Mouse (Mus musculus): ENCODE data around the gene Agr2. TPM values are rescaled to one million over a fixed set of nuclear protein-coding genes. Genes with fewer than 3 reads are reported as not detected.
A peak's percentile ranks its signal among the peaks of the same experiment; 100 is the strongest.

Agr2 gene
- polyA plus RNA-seq, 1 experiment from 2014 or later = 0.32 TPM

GRCm38 (mm10) chr12:35994098-35994497 lies 1.4 kb downstream of the Agr2 start:
- H3K9me3 ChIP-seq = no peaks in the 10 kb centered on the region
- ATAC-seq (ENCODE audit: extremely low read depth, insufficient number of reproducible peaks, low FRiP score, low TSS enrichment) = no peak

GRCm38 (mm10) chr12:35995799-35996198 lies 3.1 kb downstream of the Agr2 start:
- WGBS = 28% methylated on average over 5 of the region's 5 CpGs
- H3K4me1 ChIP-seq = peaks cover 4% of the 10 kb centered on the region
- H3K4me2 ChIP-seq = no peak overlapping the region
- H3K9me3 ChIP-seq = no peaks in the 10 kb centered on the region
- H3K27me3 ChIP-seq (replicated peaks) = no peaks in the 10 kb centered on the region
- no peak overlapping the region for H3K4me3 ChIP-seq
- no peak overlapping the region for H3K27ac ChIP-seq (replicated peaks)
- no peak overlapping the region for H3K9ac ChIP-seq
- ATAC-seq (ENCODE audit: extremely low read depth, insufficient number of reproducible peaks, low FRiP score, low TSS enrichment) = no peak
- no peaks in the 10 kb centered on the region for H3K36me3 ChIP-seq

More at GRCm38 (mm10) chr12:35994098-35994497, 1.4 kb downstream of the Agr2 start:
- Histone ChIP-seq H3K36me3 (no peaks in the 10 kb centered on the region), H3K4me1 (peaks cover 4% of the 10 kb centered on the region), H3K4me3 (no peak overlapping the region), H3K4me2 (no peak overlapping the region), H3K9ac (no peak overlapping the region), H3K27me3 (replicated peaks) (no peaks in the 10 kb centered on the region), H3K27ac (replicated peaks) (no peak overlapping the region)

- WGBS = 64% methylated on average over 4 of the region's 4 CpGs
- Histone ChIP-seq H3K4me3 (no peak overlapping the region), H3K9me3 (no peaks in the 10 kb centered on the region), H3K27ac (replicated peaks) (no peak overlapping the region), H3K4me1 (peaks cover 27% of the 10 kb centered on the region), H3K4me2 (no peak overlapping the region), H3K36me3 (no peaks in the 10 kb centered on the region), H3K27me3 (replicated peaks) (no peaks in the 10 kb centered on the region), H3K9ac (no peak overlapping the region)
- no peak for ATAC-seq (ENCODE audit: extremely low read depth, insufficient number of reproducible peaks, low FRiP score, low TSS enrichment)
Observed at GRCm38 (mm10) chr12:36004714-36005113, 12.0 kb downstream of the Agr2 start.

GRCm38 (mm10) chr12:36007581-36007980 lies 14.9 kb downstream of the Agr2 start:
- 73% methylated on average over 2 of the region's 2 CpGs for WGBS

GRCm38 (mm10) chr12:36008364-36009047 lies 15.8 kb downstream of the Agr2 start:
- Histone ChIP-seq H3K27ac (replicated peaks) (no peak overlapping the region), H3K36me3 (no peaks in the 10 kb centered on the region), H3K27me3 (replicated peaks) (no peaks in the 10 kb centered on the region), H3K4me2 (no peak overlapping the region), H3K9ac (no peak overlapping the region), H3K9me3 (no peaks in the 10 kb centered on the region), H3K4me1 (peaks cover 11% of the 10 kb centered on the region; the same call in 1 of the 2 replicates), H3K4me3 (no peak overlapping the region)
- WGBS = 52% methylated on average over 6 of the region's 6 CpGs
- ATAC-seq (ENCODE audit: extremely low read depth, insufficient number of reproducible peaks, low FRiP score, low TSS enrichment) = no peak

More at GRCm38 (mm10) chr12:36007581-36007980, 14.9 kb downstream of the Agr2 start:
- Histone ChIP-seq H3K36me3 (no peaks in the 10 kb centered on the region), H3K9ac (no peak overlapping the region), H3K9me3 (no peaks in the 10 kb centered on the region), H3K27me3 (replicated peaks) (no peaks in the 10 kb centered on the region), H3K27ac (replicated peaks) (0 out of 2 replicates have a peak overlapping the region, but pooled peaks have one; percentile 17), H3K4me2 (no peak overlapping the region), H3K4me1 (peaks cover 12% of the 10 kb centered on the region), H3K4me3 (no peak overlapping the region)
- no peak for ATAC-seq (ENCODE audit: extremely low read depth, insufficient number of reproducible peaks, low FRiP score, low TSS enrichment)

GRCm38 (mm10) chr12:36013216-36013910 lies 20.7 kb downstream of the Agr2 start:
- Histone ChIP-seq H3K9ac (no peak overlapping the region), H3K36me3 (peaks cover 13% of the 10 kb centered on the region), H3K4me1 (no peaks in the 10 kb centered on the region), H3K4me3 (no peak overlapping the region), H3K27me3 (replicated peaks) (no peaks in the 10 kb centered on the region), H3K9me3 (no peaks in the 10 kb centered on the region; the same call in 1 of the 2 replicates), H3K4me2 (no peak overlapping the region), H3K27ac (replicated peaks) (no peak overlapping the region)
- ATAC-seq (ENCODE audit: extremely low read depth, insufficient number of reproducible peaks, low FRiP score, low TSS enrichment) = no peak
- 62% methylated on average over 7 of the region's 7 CpGs for WGBS

- Histone ChIP-seq H3K4me1 (no peaks in the 10 kb centered on the region), H3K27me3 (replicated peaks) (no peaks in the 10 kb centered on the region), H3K9ac (no peak overlapping the region), H3K27ac (replicated peaks) (no peak overlapping the region), H3K9me3 (no peaks in the 10 kb centered on the region; the same call in 1 of the 2 replicates), H3K36me3 (peaks cover 35% of the 10 kb centered on the region), H3K4me3 (no peak overlapping the region), H3K4me2 (no peak overlapping the region)
- no peak for ATAC-seq (ENCODE audit: extremely low read depth, insufficient number of reproducible peaks, low FRiP score, low TSS enrichment)
- 66% methylated on average over 2 of the region's 2 CpGs for WGBS
Observed at GRCm38 (mm10) chr12:36017791-36018190, 25.1 kb downstream of the Agr2 start.

- Histone ChIP-seq H3K36me3 (peaks cover 35% of the 10 kb centered on the region), H3K9me3 (no peaks in the 10 kb centered on the region; the same call in 1 of the 2 replicates), H3K4me3 (no peak overlapping the region), H3K27ac (replicated peaks) (no peak overlapping the region), H3K4me2 (no peak overlapping the region), H3K4me1 (no peaks in the 10 kb centered on the region), H3K27me3 (replicated peaks) (no peaks in the 10 kb centered on the region), H3K9ac (no peak overlapping the region)
- WGBS = 81% methylated on average over 4 of the region's 4 CpGs
- no peak for ATAC-seq (ENCODE audit: extremely low read depth, insufficient number of reproducible peaks, low FRiP score, low TSS enrichment)
Observed at GRCm38 (mm10) chr12:36019572-36019971, 26.9 kb downstream of the Agr2 start.

GRCm38 (mm10) chr12:36020081-36020480 lies 27.4 kb downstream of the Agr2 start:
- no peak overlapping the region for H3K9ac ChIP-seq
- no peak overlapping the region for H3K27ac ChIP-seq (replicated peaks)
- no peaks in the 10 kb centered on the region for H3K4me1 ChIP-seq
- ATAC-seq (ENCODE audit: extremely low read depth, insufficient number of reproducible peaks, low FRiP score, low TSS enrichment) = no peak
- no peak overlapping the region for H3K4me3 ChIP-seq
- H3K9me3 ChIP-seq = no peaks in the 10 kb centered on the region; the same call in 1 of the 2 replicates
- peaks cover 34% of the 10 kb centered on the region for H3K36me3 ChIP-seq
- 79% methylated on average over 3 of the region's 3 CpGs for WGBS
- no peak overlapping the region for H3K4me2 ChIP-seq
- H3K27me3 ChIP-seq (replicated peaks) = no peaks in the 10 kb centered on the region

GRCm38 (mm10) chr12:36020710-36021109 lies 28.0 kb downstream of the Agr2 start:
- Histone ChIP-seq H3K4me1 (no peaks in the 10 kb centered on the region), H3K4me2 (no peak overlapping the region), H3K27me3 (replicated peaks) (no peaks in the 10 kb centered on the region), H3K4me3 (no peak overlapping the region), H3K27ac (replicated peaks) (no peak overlapping the region), H3K36me3 (peaks cover 29% of the 10 kb centered on the region), H3K9ac (no peak overlapping the region), H3K9me3 (no peaks in the 10 kb centered on the region; the same call in 1 of the 2 replicates)
- no peak for ATAC-seq (ENCODE audit: extremely low read depth, insufficient number of reproducible peaks, low FRiP score, low TSS enrichment)
- WGBS = 95% methylated on average over 1 of the region's 2 CpGs

- Histone ChIP-seq H3K9me3 (no peaks in the 10 kb centered on the region), H3K27me3 (replicated peaks) (no peaks in the 10 kb centered on the region), H3K36me3 (peaks cover 2% of the 10 kb centered on the region; the same call in 1 of the 2 replicates), H3K4me2 (no peak overlapping the region), H3K9ac (no peak overlapping the region), H3K4me3 (no peak overlapping the region), H3K4me1 (peaks cover 16% of the 10 kb centered on the region), H3K27ac (replicated peaks) (no peak overlapping the region)
- no peak for ATAC-seq (ENCODE audit: extremely low read depth, insufficient number of reproducible peaks, low FRiP score, low TSS enrichment)
- 92% methylated on average over 4 of the region's 4 CpGs for WGBS
Observed at GRCm38 (mm10) chr12:36026126-36026525, 33.4 kb downstream of the Agr2 start.

Measured in heart, embryonic 13.5 days (tissue).